ENCODE assay signal across 13 mouse cellular contexts in genomic region chr11:101167963-101168300, GRCm38 (mm10). TPM values are rescaled to one million over a fixed set of nuclear protein-coding genes. Genes with fewer than 3 reads are reported as not detected.
DNase-seq lines count a peak whose midpoint lies in the region; ATAC-seq and TF ChIP-seq lines count a peak whose summit lies in the region.
"Had no signal": no experiment of that assay in that cellular context is flagged by ENCODE, and none has a peak within 500 bp of the region (broad histone marks: within the 10 kb centered on the region; RNA-seq: fewer than 3 reads in every experiment).

No protein-coding gene starts in this region.

- 50% methylated on average over 8 of the region's 8 CpGs for WGBS in kidney, embryonic 16.5 days
- WGBS in embryonic facial prominence, embryonic 10.5 days, result 38% methylated on average over 8 of the region's 8 CpGs
- 50% methylated on average over 8 of the region's 8 CpGs for WGBS in embryonic facial prominence, embryonic 15.5 days

- H3K27ac ChIP-seq in gastrocnemius, adult 2 months, result peak overlapping the region; percentile 99
- no peak overlapping the region for H3K27ac ChIP-seq in kidney, embryonic 16.5 days (ENCODE audit: low read length)
- H3K27ac ChIP-seq in embryonic facial prominence, embryonic 10.5 days (replicated peaks), result no peak overlapping the region
- H3K27ac ChIP-seq in embryonic facial prominence, embryonic 15.5 days (replicated peaks), result no peak overlapping the region
- H3K27ac ChIP-seq: heart, embryonic 15.5 days; midbrain, embryonic 10.5 days had no signal

- intact Hi-C loops in gastrocnemius, adult 2 months (cut with DNase I), result loop anchor here (2.0 kb wide), 1 partner anchor 37 kb away; no protein-coding TSS in a partner anchor

- no peak for TF ChIP-seq CTCF in gastrocnemius, adult 2 months (IDR thresholded peaks at IDR 0.05)

- peaks cover 71% of the 10 kb centered on the region for H3K4me1 ChIP-seq in kidney, embryonic 16.5 days (ENCODE audit: insufficient read depth, low read length)
- H3K4me1 ChIP-seq in embryonic facial prominence, embryonic 10.5 days, result peaks cover 74% of the 10 kb centered on the region
- H3K4me1 ChIP-seq in embryonic facial prominence, embryonic 15.5 days, result peaks cover 77% of the 10 kb centered on the region

- H3K4me2 ChIP-seq in kidney, embryonic 16.5 days (replicated peaks; ENCODE audit: low read depth, low read length), result peak overlapping the region; percentile 96
- H3K4me2 ChIP-seq in embryonic facial prominence, embryonic 15.5 days (replicated peaks), result peak overlapping the region; percentile 91; the same call in 1 of the 2 replicates

- no peaks in the 10 kb centered on the region for H3K9me3 ChIP-seq in kidney, embryonic 16.5 days (ENCODE audit: low read length)
- no peaks in the 10 kb centered on the region for H3K9me3 ChIP-seq in embryonic facial prominence, embryonic 10.5 days
- no peaks in the 10 kb centered on the region for H3K9me3 ChIP-seq in embryonic facial prominence, embryonic 15.5 days (replicated peaks)
- H3K9me3 ChIP-seq: heart, embryonic 15.5 days; midbrain, embryonic 10.5 days had no signal

- peaks cover 17% of the 10 kb centered on the region; the same call in 1 of the 2 replicates for H3K27me3 ChIP-seq in kidney, embryonic 16.5 days (ENCODE audit: insufficient read depth, low read length)
- peaks cover 85% of the 10 kb centered on the region for H3K27me3 ChIP-seq in embryonic facial prominence, embryonic 10.5 days (replicated peaks; ENCODE audit: low read depth, poor library complexity, severe bottlenecking)
- peaks cover 55% of the 10 kb centered on the region for H3K27me3 ChIP-seq in embryonic facial prominence, embryonic 15.5 days
- H3K27me3 ChIP-seq: Patski had no signal

- peak overlapping the region; percentile 89 for H3K4me3 ChIP-seq in gastrocnemius, adult 2 months
- H3K4me3 ChIP-seq in kidney, embryonic 16.5 days (ENCODE audit: low read length), result peak overlapping the region; percentile 77; the same call in 1 of the 2 replicates
- 0 out of 2 replicates have a peak overlapping the region, but pooled peaks have one; percentile 8 for H3K4me3 ChIP-seq in embryonic facial prominence, embryonic 10.5 days
- H3K4me3 ChIP-seq in embryonic facial prominence, embryonic 15.5 days (replicated peaks), result peak overlapping the region; percentile 80
- H3K4me3 ChIP-seq: heart, embryonic 15.5 days had no signal

- no peak for DNase-seq in gastrocnemius, adult 2 months
- no peak for DNase-seq in gastrocnemius, adult 8-10 months (ENCODE audit: low spot score in 2 of 2)
- DNase-seq in kidney, postnatal 14 days, result no peak
- no peak for DNase-seq in embryonic facial prominence, embryonic 10.5 days (ENCODE audit: low spot score)
- DNase-seq in spleen, adult 12 weeks (ENCODE audit: low spot score), result no peak
- DNase-seq: spleen, adult 18-20 months; thymus, postnatal 25 days had no signal

- H3K36me3 ChIP-seq in kidney, embryonic 16.5 days (ENCODE audit: insufficient read depth, low read length), result peaks cover 36% of the 10 kb centered on the region
- peaks cover 23% of the 10 kb centered on the region for H3K36me3 ChIP-seq in embryonic facial prominence, embryonic 10.5 days (replicated peaks)
- H3K36me3 ChIP-seq in embryonic facial prominence, embryonic 15.5 days, result peaks cover 37% of the 10 kb centered on the region

- ATAC-seq in kidney, embryonic 16.5 days (ENCODE audit: low FRiP score, low TSS enrichment), result no peak
- no peak for ATAC-seq in embryonic facial prominence, embryonic 15.5 days (ENCODE audit: insufficient number of reproducible peaks, low FRiP score, low TSS enrichment, low read depth)
- ATAC-seq: forebrain, embryonic 14.5 days; Patski had no signal

- 0 out of 2 replicates have a peak overlapping the region, but pooled peaks have one; percentile 1 for H3K9ac ChIP-seq in kidney, embryonic 16.5 days (replicated peaks; ENCODE audit: low read length)
- no peak overlapping the region for H3K9ac ChIP-seq in embryonic facial prominence, embryonic 15.5 days
- H3K9ac ChIP-seq: heart, embryonic 15.5 days had no signal

RNA-seq across cellular contexts. Expression of gene Cntnap1, which starts 2.4 kb away (rescaled TPM):
- total RNA-seq in gastrocnemius, adult 2 months (2021), result 1 to 10 TPM; 1.2 to 1.6 TPM
- 1 to 10 TPM in 1 of 4 experiments, under 1 TPM in 3; 0.67 to 1.3 (median 0.81) TPM for total RNA-seq in gastrocnemius, adult 8-10 months (2022)
- polyA plus RNA-seq in kidney, embryonic 16.5 days (2015; fragmentation: Nextera tagmentation; extraction: Ambion mirVana), result 2.2 TPM in 2 replicates
- 0.23 and 0.31 TPM in 2 replicates for polyA plus RNA-seq in embryonic facial prominence, embryonic 10.5 days (2016; fragmentation: Nextera tagmentation; extraction: Ambion mirVana)
- 2.0 and 2.2 TPM in 2 replicates for polyA plus RNA-seq in embryonic facial prominence, embryonic 15.5 days (2015; fragmentation: Nextera tagmentation; extraction: Ambion mirVana)

RNA-seq across cellular contexts. Expression of gene Plekhh3, which starts 3.2 kb away (rescaled TPM):
- 10 to 100 TPM; 20.7 to 35.3 TPM for total RNA-seq in gastrocnemius, adult 2 months (2021)
- total RNA-seq in gastrocnemius, adult 8-10 months (2022), result 10 to 100 TPM; 25.6 to 38.5 (median 33.9) TPM
- 18.7 and 19.2 TPM in 2 replicates for polyA plus RNA-seq in kidney, embryonic 16.5 days (2015; fragmentation: Nextera tagmentation; extraction: Ambion mirVana)
- polyA plus RNA-seq in embryonic facial prominence, embryonic 10.5 days (2016; fragmentation: Nextera tagmentation; extraction: Ambion mirVana), result 3.7 and 4.0 TPM in 2 replicates
- polyA plus RNA-seq in embryonic facial prominence, embryonic 15.5 days (2015; fragmentation: Nextera tagmentation; extraction: Ambion mirVana), result 27.2 and 28.7 TPM in 2 replicates

RNA-seq across cellular contexts. Expression of gene Ccr10, which starts 7.3 kb away (rescaled TPM):
- not detected for total RNA-seq in gastrocnemius, adult 2 months (2021)
- not detected for total RNA-seq in gastrocnemius, adult 8-10 months (2022)
- 0.50 and 0.76 TPM in 2 replicates for polyA plus RNA-seq in kidney, embryonic 16.5 days (2015; fragmentation: Nextera tagmentation; extraction: Ambion mirVana)
- polyA plus RNA-seq in embryonic facial prominence, embryonic 10.5 days (2016; fragmentation: Nextera tagmentation; extraction: Ambion mirVana), result 0.16 TPM in 1 of 2 replicates, not detected in the other
- polyA plus RNA-seq in embryonic facial prominence, embryonic 15.5 days (2015; fragmentation: Nextera tagmentation; extraction: Ambion mirVana), result 0.24 and 0.50 TPM in 2 replicates

RNA-seq across cellular contexts. Expression of gene Tubg2, which starts 12.2 kb away (rescaled TPM):
- 1 to 10 TPM; 2.4 to 3.6 TPM for total RNA-seq in gastrocnemius, adult 2 months (2021)
- 1 to 10 TPM; 2.9 to 3.6 (median 3.2) TPM for total RNA-seq in gastrocnemius, adult 8-10 months (2022)
- polyA plus RNA-seq in kidney, embryonic 16.5 days (2015; fragmentation: Nextera tagmentation; extraction: Ambion mirVana), result 4.2 and 4.5 TPM in 2 replicates
- polyA plus RNA-seq in embryonic facial prominence, embryonic 10.5 days (2016; fragmentation: Nextera tagmentation; extraction: Ambion mirVana), result 4.9 and 5.7 TPM in 2 replicates
- 11.1 and 11.9 TPM in 2 replicates for polyA plus RNA-seq in embryonic facial prominence, embryonic 15.5 days (2015; fragmentation: Nextera tagmentation; extraction: Ambion mirVana)

RNA-seq across cellular contexts. Expression of gene Tubg1, which starts 48.2 kb away (rescaled TPM):
- total RNA-seq in gastrocnemius, adult 2 months (2021), result 10 to 100 TPM; 22.0 to 30.2 TPM
- 10 to 100 TPM; 23.2 to 27.9 (median 25.9) TPM for total RNA-seq in gastrocnemius, adult 8-10 months (2022)
- 98.1 and 98.2 TPM in 2 replicates for polyA plus RNA-seq in kidney, embryonic 16.5 days (2015; fragmentation: Nextera tagmentation; extraction: Ambion mirVana)
- 135 and 142 TPM in 2 replicates for polyA plus RNA-seq in embryonic facial prominence, embryonic 10.5 days (2016; fragmentation: Nextera tagmentation; extraction: Ambion mirVana)
- polyA plus RNA-seq in embryonic facial prominence, embryonic 15.5 days (2015; fragmentation: Nextera tagmentation; extraction: Ambion mirVana), result 69.7 and 73.4 TPM in 2 replicates

Comparison
In these comparisons a context has a peak if more than half of its experiments do, and no peak if none do; other contexts are left out.
1. H3K4me3 ChIP-seq: peak in every context shown above with its lines; median percentile 89 in gastrocnemius, adult 2 months; 80 in embryonic facial prominence, embryonic 15.5 days; 77 in kidney, embryonic 16.5 days; 8 in embryonic facial prominence, embryonic 10.5 days.